Mouse (Mus musculus): Measurements from ENCODE around the gene Glipr1.
"Not testable (repeated sequence)": the region's sequence is repeated elsewhere in the genome, so short reads cannot be mapped to it uniquely, and the experiment has no call there.

The Glipr1 gene

GRCm38 (mm10) chr10:112002544-112003215 is at the start of gene Glipr1:
TSS of gene Glipr1 (minus strand) at chr10:112002631.
- DNase-seq = no peak

GRCm38 (mm10) chr10:112051956-112052355 is 49.5 kb upstream of the Glipr1 start:
- not testable (repeated sequence) for DNase-seq

- DNase-seq = no peak
These were observed 48.8 kb upstream of the Glipr1 start for GRCm38 (mm10) chr10:112051220-112051619.

GRCm38 (mm10) chr10:112044283-112044682 is 41.9 kb upstream of the Glipr1 start:
- not testable (repeated sequence) for DNase-seq

GRCm38 (mm10) chr10:112043523-112043922 is 41.1 kb upstream of the Glipr1 start:
- not testable (repeated sequence) for DNase-seq

GRCm38 (mm10) chr10:112028689-112029088 is 26.3 kb upstream of the Glipr1 start:
- not testable (repeated sequence) for DNase-seq

- DNase-seq = no peak
These were observed 21.2 kb upstream of the Glipr1 start for GRCm38 (mm10) chr10:112023585-112023984.

- DNase-seq = not testable (repeated sequence)
These were observed 7.1 kb upstream of the Glipr1 start for GRCm38 (mm10) chr10:112009511-112009910.

GRCm38 (mm10) chr10:112001756-112002520 is 493 bp downstream of the Glipr1 start:
- DNase-seq = no peak

- no peak for DNase-seq
These were observed 1.1 kb downstream of the Glipr1 start for GRCm38 (mm10) chr10:112001350-112001749.

- no peak for DNase-seq
These were observed 1.9 kb downstream of the Glipr1 start for GRCm38 (mm10) chr10:112000568-112000967.

GRCm38 (mm10) chr10:111999765-112000164 is 2.7 kb downstream of the Glipr1 start:
- no peak for DNase-seq

GRCm38 (mm10) chr10:111997671-111998070 is 4.8 kb downstream of the Glipr1 start:
- DNase-seq = no peak

- no peak for DNase-seq
These were observed 5.5 kb downstream of the Glipr1 start for GRCm38 (mm10) chr10:111996911-111997347.

GRCm38 (mm10) chr10:111996549-111996904 is 5.9 kb downstream of the Glipr1 start:
- DNase-seq = no peak

GRCm38 (mm10) chr10:111995803-111996548 is 6.5 kb downstream of the Glipr1 start:
- no peak for DNase-seq

GRCm38 (mm10) chr10:111986453-111986852 is 16.0 kb downstream of the Glipr1 start:
- DNase-seq = no peak

GRCm38 (mm10) chr10:111983070-111983469 is 19.4 kb downstream of the Glipr1 start:
- DNase-seq = no peak

GRCm38 (mm10) chr10:111977584-111977983 is 24.8 kb downstream of the Glipr1 start:
- peak; percentile 35 for DNase-seq

- peak; percentile 89 for DNase-seq
These were observed 29.7 kb downstream of the Glipr1 start, which contains the start of gene Krr1 for GRCm38 (mm10) chr10:111972542-111973361. TSS of gene Krr1 (plus strand) at chr10:111972664.

GRCm38 (mm10) chr10:111971929-111972328 is 30.5 kb downstream of the Glipr1 start:
- DNase-seq = no peak

- DNase-seq = no peak
These were observed 36.0 kb downstream of the Glipr1 start for GRCm38 (mm10) chr10:111966394-111966793.
